Mouse (Mus musculus) testis, adult 2 months (tissue): ENCODE data around the gene Sardh.

Experiments used
- CTCF ChIP-seq: fragments of 200-500 bp; IDR thresholded peaks from 2 replicates; pipeline ENCODE4 v1.5.1; 2012; ENCODE audit warnings: low read depth, mild to moderate bottlenecking, inconsistent platforms, low read length, moderate library complexity; ENCODE audit not compliant: control insufficient read depth, insufficient read depth, insufficient replicate concordance
- POLR2A ChIP-seq: fragments of 200-500 bp; IDR thresholded peaks from 2 replicates; pipeline ENCODE4 v1.6.1; 2012; ENCODE audit warnings: low read depth, mild to moderate bottlenecking, inconsistent platforms, low read length, moderate library complexity; ENCODE audit not compliant: control insufficient read depth

DNA sequence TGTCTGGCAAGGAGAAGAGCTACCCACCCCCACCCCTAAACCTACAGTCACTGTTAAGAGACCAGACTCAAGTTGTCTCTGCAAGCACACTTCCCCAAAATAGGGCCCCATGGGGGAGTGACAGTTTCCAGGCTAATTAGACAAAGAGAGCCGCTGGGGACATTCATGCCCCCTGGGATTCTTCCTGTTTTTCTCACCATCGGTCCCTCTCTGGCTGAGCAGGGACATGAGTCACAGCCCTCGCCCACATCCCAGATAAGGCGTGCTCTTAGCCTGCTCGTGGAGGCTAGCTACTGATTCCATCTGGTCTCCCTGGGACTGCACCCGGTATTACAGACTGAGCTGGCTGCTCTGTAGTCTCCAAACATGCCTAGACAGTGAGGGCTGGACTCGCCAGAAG is 15.8 kb downstream of the Sardh start:
- TF ChIP-seq CTCF (no peak), POLR2A (no peak)
